Mouse (Mus musculus) kidney, adult 11 months (tissue): ENCODE measurements at regions not wholly inside any gene's neighbourhood (a gene's known extent, or its start where the extent isn't known, plus 50 kb on each side); places are given as distances from the start of the nearest gene placed in this dataset.

ENCODE experiments used
- DNase-seq: peaks from one replicate; pipeline ENCODE4 v3.0.0; 2022

DNA sequence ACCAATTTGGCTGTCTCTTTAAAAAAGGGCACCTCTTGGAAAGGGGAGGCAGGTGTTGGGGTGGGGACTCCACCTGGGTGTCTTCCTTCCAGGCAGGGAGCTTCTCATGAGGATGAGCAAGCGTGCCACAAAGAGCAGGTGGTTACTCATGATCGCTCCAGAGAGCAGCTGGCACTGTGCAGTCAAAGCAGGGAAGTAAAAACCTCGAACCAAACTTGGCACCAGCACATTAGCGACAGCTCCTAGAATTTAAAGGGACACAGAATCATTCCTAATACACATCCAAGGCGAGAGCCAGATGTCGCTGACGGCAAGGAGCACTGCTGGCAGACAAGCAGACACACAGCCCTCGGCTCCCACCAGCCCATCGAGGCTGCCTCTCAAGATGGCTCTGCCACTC, 70.4 kb downstream of the Irx5 start:
- no peak for DNase-seq

DNA sequence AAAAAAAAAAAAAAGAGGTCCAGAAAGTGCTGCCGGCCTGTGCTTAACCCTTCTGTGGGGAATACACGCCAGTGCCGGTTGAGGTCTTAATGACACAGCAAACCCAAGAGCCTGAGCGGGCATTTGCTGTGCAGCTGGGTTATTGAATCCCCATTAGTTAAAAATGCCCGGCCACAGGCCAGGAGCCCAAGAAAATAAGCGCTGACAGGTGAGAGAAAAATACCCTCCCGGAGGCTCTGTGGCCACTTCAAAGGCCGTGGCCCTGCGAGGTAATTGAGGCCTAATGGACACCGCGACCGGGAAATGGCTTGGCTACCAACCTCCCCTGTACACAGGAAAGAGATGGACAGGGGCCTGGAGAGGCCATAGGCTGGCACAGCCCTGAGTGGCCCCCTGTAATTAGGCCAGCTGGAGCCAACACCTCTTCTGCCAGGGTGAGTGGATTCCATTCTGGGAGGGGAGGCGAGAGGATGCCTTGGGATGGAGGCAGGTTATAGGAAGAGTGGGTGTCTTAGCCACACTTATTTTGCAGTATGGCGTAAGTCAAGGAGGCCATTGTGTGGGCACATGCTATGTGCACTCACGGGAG, 79.7 kb downstream of the Irx5 start:
- no peak for DNase-seq

DNA sequence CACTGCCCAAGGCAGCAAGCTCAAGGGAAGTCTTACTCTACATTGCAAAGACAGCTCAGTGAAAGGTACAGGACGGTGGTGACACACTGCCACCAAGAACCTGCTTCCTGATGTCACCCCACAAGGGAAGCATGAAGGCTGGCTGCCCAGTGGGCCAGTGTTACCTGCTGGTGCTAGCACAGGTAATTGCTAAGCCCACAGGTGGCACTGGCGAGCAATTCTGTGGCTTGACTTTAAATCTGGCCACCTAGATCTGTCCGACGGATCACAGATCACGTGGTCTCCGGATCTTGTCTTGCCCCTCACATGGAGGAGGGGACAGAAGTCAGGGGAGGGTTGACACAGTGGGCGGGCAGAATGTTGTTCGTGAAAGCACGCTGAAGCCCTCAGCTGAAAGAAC, 80.9 kb downstream of the Irx5 start:
- DNase-seq: no peak

DNA sequence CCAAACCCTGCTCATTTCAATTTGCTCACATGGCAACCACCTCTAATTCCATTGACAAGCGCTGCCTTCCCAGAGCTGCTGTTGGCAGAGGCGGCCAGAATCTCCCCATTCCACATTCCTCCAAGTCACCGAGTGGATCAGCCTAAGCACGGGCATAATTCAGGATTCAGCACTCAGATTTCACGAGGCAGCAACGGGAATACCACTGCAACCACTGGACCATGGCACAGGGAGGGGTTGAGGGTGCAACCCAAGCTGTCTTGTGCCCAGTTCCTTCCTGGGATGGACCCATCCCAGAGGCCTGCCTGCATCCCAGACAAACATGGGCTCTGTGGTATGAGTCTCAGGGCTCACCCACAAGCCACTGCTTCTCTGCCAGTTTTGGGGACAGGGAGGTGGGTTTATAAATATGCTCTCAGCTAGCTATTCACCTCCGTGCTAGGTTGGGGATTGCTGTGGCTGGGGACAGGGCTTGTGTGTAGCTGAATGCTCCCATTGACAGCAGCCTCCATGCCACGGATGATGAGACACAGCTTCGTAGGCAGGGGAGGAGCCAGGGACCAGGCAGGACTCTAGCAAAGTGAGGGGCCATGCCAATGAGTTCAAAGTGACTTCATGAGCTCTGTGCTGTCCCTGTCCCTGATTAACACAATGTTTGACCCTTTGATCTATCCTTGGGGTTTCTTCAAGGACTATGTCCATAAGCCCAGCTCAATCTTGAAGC, 82.5 kb downstream of the Irx5 start:
- DNase-seq: peak; percentile 47

DNA sequence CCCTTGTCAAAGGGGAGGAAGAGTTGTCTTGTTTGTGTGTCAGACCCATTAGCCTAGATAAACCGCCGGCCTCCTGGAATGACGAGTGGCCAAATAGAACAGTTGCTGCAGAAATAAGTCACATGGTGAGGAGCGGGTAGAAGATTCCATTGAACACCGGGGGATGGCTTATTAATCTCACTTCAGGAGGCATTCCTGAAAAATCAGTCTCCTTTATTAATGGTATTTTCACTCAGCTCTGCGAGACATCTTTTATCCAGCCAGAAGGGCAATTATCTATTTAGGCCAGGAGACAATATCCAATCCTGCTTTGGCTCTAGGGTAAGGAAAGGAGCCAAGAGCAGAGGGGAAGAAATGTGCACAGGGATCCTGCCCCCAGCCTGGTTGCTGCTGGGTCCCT, 84.7 kb downstream of the Irx5 start:
- DNase-seq: no peak

DNA sequence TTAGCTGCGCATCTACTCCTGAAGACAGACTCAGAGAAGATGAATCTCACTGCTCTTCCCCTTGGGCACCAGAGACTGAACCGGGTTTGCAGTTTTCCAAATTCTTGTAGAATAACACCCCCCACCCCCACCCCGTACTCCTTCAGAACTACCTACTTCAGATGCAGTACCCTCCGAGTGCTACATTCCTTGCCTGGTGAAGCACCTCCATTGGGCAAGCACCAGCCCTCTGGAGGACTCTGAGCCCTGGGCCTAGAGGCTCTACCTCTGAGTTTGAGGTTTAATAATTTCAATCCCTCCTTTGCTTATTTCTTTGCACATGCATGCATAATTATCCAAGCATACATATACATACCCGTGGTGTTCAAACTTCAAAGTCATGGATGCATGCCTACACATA, 101.9 kb downstream of the Irx5 start:
- DNase-seq: no peak

DNA sequence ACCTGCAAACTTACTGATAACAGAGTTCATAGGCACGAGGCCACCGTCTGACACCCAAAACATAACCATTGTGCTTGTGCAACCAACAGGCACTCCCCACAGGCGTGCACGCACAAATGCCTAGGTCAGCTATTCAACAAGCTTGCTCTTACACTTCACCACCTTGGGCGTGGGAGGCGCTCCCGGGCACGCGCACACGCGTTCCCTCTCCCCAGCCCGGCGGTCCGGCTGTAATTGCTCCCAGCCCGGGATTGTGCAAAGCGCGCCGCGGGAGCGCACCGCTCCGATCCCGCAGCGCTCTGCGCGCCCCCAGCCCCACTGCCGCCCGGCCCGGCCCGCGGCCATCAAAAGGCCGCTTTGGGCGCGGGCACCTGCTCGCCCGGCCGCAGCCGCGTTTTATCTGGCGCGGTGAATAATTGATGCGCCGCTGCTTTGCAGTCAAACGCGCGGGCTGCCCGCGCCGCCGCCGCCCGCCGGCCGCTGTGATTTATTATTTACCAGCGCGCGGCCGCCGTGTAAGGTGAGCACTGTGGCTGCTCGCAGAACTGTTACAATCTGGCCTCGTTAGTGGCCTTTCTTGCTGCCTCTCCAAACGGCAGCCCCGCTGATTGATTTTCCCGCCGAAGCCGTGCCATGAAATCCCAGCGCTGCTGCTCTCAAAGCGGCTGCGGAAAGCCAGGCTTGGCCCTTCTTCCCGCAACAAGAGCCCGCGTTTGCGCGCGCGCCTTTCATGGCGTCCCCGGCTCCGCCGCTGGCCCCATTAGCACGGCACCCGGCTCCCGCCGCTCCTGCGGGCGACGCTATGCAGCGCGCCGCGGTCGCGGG, 102.9 kb downstream of the Irx5 start:
- no peak for DNase-seq

DNA sequence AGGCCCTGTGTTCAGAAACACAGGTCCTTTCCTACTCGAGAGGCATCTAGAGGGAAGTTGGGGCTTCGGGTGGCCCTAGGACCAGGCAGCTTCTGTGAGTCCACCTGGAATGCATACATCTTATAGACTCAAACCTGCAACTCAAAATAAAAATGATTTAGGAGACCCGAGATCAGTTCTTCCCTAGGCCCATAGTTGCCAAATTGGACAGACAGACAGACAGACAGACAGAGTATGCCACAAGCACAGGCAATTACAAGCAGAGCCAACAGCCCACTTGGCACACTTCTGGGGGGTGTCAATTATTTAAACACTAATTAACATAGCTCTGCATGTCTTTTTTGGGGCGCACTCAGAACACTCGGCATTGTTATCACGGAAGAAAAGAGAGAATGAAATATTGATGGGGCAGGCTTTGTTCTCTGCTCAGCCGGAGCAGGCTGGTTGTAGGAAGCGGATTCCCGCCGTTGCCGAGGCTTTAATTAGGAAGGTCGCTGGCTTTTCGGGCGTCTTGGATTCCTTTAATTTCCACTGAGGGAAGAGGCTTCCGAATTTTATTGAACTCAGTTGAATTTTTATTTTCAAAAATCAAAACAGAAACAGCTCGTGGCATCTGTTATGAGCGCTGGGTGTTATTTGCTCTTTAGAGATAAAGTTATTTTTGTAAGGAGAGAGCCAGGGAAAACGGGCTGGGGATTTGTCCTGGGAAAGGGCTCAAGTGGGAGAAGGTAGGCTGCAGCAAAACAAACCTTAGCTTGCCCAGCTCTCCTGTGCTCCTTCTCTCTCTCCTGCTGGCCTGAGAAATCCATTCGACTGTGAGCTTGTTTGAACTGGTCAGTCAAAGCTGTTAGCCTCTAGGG, 111.9 kb downstream of the Irx5 start:
- DNase-seq: no peak

DNA sequence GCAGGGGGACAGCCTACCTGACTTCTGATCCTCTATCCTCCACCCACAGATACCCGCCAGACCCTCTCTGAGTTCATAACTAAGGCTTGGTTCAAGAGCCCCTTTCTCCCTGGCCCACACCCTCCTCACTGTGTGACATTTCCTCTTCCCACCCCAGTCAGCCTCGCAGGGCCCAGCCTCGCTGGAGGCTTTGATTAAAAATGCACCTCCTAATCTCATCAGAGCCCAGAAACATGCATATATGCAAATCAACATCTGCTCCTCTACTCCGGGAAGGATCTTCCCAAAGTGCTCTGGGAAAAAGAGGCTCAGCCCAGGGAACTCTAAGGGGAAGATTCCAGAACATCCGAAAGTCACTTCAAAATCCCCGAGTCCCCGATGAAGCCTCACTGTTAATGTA, 114.8 kb downstream of the Irx5 start:
- no peak for DNase-seq

DNA sequence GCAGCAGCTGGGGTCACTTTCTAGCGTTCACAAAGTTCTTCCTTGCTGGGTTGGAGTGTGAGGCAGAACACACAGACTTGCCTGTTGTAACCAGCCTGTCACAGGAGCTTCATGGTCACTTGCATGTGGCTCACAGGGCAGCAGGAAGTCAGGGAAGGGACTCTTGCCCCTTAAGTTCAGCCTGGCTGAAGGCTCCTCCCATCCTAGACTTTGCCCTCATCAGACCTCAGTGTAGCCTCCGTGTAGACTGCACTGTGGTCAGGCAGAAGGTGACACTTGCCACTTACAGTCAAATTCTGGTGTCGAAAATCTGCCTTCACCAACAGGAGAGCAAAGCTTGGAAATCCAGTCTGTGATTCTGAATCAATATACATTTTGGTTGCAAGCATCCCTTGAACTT, 115.4 kb downstream of the Irx5 start:
- DNase-seq: peak; percentile 50

DNA sequence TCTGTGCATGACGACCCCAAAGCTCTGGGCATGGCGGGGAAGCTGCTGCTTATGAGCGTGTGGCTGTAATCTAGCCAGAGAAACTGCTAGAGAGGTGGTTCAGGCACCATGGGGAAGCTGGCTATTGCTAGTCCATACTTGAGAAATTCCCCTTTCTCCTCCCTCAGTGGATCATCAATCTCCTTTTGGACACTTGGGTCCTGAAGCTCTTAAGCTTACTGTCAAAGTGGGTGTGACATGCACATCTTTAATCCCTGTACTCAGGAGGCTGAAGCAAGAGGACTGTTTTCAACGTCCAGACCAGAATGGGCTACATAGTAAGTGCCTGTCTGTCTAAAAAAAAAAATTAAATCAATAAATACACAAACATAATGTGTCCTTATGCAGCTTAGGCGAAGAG, 125.0 kb downstream of the Irx5 start:
- DNase-seq: no peak

DNA sequence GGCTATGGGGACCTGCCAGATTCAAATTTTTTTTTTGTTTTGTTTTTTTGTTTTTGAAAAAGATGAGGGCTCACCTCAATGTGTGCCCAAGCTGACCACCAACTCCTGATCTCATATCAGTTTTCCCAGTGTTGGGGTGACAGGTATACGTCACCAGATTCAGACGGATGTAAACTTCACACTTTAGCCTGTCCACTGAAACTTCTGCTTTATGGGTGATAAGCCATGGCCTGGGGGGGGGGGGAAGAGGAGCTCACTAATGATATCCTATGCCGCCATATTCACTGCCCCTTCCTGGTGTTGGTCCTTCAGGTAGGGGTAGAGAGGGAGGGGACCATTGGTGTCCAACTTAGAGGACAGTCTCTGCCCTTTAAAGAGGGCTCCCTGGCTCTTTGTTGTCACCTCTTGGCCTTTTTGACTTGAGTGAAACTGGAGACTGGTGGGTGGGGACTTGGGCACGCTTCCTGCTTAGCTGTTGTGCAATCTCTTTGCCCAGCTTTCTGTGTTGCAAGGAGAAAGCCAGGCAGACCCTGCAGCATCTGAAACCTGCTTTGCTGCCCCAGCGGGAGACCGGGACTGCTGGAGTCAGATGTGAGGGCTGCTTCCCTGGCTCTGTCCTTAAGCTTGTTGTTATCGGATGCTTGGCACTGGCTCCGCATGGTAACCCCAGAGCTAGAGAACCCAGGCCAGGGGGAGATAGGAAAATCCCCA, 125.8 kb downstream of the Irx5 start:
- DNase-seq: no peak

DNA sequence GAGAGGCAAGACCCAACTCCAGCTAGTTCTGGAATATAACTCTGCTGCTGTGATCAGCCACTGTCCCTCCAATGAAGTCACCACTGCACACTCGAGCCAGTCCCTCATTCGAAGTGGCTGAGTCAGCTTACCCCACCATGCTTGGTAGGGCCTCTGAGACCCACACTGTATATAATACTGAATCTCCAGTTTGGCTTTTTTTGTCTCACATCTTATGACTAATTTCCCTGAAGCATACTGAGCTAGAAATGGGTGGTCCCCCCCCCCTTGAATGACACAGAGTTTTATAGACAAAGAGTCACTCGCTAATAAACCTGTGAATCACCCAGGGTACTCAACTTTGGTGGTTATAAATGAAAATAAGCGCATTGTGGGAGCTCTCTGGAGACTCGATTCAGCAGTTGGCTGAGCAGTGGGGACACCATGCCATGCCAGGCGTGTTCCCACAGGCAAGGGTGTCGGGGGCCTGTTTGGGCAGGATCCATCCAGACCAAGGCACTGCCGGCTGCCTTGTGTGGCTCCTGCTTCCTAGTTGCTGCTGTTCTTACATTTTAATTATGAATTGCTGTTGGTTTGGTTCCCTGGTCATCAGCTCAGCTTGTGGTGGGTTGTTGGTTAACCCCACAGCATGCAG, 131.2 kb downstream of the Irx5 start:
- DNase-seq: no peak

DNA sequence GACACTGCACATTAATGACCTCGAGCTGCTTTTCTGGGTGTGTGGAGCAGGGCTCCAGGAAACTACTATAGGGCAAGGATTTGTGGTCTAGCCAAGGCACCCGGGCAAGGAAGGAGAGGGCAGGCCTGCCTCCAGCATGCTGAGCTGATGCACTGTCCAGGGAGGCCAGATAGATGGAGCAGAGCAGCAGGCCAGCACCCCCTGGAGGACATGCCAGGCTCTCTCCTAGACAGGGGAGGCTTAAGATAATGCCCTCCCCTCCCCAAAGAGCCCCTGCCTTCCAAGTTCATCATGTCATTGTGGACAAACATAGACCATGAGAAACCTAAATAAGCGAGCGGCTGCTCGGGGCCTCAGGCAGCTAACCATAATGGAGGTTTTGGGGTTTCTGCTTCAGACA, 134.1 kb downstream of the Irx5 start:
- DNase-seq: no peak

DNA sequence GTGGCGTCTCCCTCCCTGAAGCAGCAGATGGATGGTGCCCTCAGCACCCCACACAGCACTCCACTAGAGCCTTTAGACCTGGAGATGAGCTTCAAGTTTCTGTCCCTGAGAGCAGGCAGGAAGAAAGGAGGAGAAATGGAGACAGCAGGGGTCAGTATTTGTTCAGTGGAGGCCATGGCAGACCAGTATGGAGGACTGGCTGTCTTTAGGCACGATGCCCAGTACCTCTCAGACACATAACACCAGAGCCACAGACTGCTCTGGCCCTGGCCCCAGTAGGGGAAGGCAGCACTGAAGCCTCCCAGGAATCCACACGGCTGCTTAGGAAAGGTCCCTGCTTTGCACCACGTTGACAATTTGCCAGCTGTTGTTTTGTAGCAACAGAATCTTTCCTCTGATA, 136.0 kb downstream of the Irx5 start:
- DNase-seq: no peak

DNA sequence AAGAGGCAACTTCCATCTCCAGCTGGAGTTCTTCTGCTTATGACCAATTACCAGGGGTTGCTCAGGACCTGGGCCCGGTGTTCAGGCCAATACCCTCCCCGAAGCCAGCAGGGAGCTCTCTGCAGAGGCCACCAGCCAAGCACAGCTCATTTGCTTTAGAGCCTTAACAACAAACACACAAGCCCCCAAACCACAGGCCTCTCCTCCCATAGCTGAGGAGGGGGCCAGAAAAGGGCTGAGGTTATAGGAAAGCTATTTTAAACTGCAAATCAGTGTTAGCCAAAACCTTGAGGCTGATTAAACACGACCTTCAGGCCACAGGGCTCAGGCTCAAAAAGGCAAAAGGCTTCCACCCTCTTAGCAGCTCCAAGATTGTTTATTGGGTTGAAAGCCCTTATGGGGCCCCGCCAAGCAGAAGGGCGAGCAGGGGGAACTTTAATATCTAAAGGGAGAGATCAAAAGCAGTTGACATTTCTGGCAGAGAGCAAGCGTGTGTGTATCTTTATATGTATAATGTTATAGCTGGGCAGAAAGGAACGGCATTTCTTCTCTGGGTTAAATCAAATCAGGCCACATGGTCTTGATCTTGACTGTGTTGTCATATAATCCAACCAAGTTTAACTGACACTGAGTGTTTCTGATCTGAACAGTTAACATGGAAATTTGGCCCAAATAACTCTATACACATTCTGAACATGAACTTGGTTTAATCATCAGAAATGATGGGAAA, 148.3 kb downstream of the Irx5 start:
- DNase-seq: no peak

DNA sequence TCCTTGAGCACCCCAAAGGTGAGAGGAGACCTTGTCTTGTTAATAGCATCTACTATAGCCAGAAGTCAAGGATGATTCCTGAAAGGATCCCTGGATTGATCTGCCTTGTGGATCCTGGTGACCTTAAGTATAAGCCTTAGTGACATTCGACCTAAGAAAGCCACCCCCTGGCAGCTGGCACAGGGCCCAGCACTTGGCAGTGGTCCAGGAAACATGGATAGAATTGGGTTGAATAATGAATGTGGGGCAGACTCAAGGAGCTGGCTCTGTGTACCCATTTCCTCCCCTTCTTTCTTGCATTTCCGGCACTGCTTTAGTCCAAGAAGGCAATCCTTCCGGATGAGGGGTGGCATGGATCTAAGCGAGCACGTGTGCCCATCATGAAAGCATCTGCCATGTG, 149.0 kb downstream of the Irx5 start:
- no peak for DNase-seq

DNA sequence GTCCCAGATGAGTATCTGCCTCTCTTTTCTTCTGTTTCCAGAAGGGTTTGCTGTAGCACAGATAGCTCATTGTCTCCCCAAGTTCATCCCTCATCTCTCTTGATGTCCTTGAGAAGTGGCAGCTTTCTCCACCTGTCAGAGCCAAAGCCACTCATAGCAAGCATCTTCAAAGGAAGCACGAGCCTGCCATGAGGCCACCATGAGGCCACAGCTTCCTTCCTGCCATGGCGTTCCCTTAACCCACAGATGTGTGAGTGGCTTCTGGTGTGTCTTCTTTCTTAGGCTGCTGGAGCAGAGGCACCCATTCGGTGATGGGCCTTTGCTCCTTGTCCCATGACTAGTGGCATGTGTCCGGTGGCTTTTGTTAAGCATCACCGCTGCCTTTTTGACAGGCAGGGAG, 149.5 kb downstream of the Irx5 start:
- no peak for DNase-seq

DNA sequence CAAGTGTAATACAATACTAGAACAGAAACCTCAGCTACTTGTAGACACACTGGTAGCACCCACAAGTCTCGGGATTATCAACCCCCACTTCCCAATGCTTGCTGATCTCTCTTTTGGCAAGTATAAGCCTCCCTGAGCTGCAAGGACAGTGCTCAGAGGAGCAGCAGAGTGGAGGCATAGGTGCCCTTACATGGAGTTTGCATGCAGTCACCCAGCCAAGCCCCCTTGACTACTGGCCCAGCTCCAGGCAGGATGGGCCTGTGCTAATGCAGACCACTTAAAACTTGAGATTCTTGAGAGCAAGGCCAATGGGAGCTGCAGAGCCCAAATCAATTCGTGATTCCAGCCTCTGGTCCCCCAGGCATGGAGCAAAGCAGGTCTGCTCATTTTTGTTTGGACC, 158.0 kb downstream of the Irx5 start:
- DNase-seq: no peak

DNA sequence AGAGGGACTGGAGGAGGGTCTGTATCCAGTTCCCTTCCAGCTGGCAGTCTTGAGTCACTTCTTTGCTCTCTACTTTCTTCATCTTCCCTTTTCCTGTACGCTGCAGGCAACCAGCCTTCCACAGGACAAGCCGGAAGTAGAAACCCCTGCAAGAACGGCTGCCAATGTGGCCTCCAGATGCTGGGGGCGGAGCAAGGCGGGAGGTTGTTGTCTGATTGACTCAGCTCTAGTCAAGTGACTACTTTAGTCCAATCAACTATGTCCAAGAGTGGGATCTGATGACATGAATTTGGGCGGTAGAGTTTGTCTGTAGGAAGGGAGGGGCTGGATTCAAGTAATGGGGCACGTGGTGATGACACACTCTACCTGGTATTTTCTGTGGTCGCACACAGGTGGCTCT, 156.1 kb upstream of the Irx6 start:
- no peak for DNase-seq

DNA sequence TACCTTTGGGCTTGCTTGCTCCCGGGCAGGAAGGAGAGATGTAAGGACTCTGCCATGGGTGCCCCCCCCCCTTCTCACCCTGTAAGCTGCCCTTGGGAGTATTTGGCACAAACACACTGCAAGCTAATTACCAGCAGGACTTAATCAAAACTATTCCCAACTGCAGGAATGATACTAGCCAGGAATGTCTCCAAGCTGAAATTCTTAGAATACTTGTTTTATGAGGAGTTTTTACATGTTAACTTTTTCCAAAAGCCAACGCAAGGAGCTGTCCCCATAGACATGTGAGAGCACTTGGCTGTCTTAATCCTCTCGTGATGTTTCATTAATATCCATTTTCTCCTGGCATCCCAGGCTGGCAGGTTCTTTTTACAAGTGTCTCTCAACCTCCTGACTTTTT, 155.6 kb upstream of the Irx6 start:
- no peak for DNase-seq
